Mouse (Mus musculus) liver, adult 2 months (tissue): ENCODE data around the gene Arpc3.

Experiments used
- CTCF ChIP-seq: fragments of 200-500 bp; IDR thresholded peaks from 2 replicates; pipeline ENCODE4 v1.5.1; 2011; ENCODE audit warnings: low read depth, low read length, control low read depth
- POLR2A ChIP-seq: fragments of 200-500 bp; IDR thresholded peaks from 2 replicates; pipeline ENCODE4 v1.6.1; 2011; ENCODE audit warnings: low read length, control low read depth; ENCODE audit not compliant: insufficient read depth; ENCODE audit errors: extremely low read depth

- TF ChIP-seq POLR2A, result no peak
- TF ChIP-seq CTCF, result no peak
Observed at GRCm38 (mm10) chr5:122444492-122444891, 52.8 kb downstream of the Arpc3 start.
